Mouse (Mus musculus) left cerebral cortex, postnatal 36 days (tissue): Measurements from ENCODE around the gene Mier3. TPM values are rescaled to one million over a fixed set of nuclear protein-coding genes. Genes with fewer than 3 reads are reported as not detected.
"Not testable (repeated sequence)": the region's sequence is repeated elsewhere in the genome, so short reads cannot be mapped to it uniquely, and the experiment has no call there.

Experiments used
- DNase-seq, 2 experiments: peaks; one replicate each; pipeline ENCODE4 v3.0.0; 2021 to 2022; ENCODE audit warnings: low spot score in 2 of 2, mixed read lengths in 1 of 2
- intact Hi-C: fragments of 180-260 bp; cut with DNase I; formaldehyde crosslinking; loops from one replicate; pipeline ENCODE4 v1.15.1; 2025
- total RNA-seq, 2 experiments: library from RNA; stranded (reverse); gene quantifications; 2 replicates each; pipeline ENCODE4 v1.2.3; 2021

Gene Mier3
- total RNA-seq, 2 experiments from 2014 or later, result 22.4 to 25.0 TPM

DNA sequence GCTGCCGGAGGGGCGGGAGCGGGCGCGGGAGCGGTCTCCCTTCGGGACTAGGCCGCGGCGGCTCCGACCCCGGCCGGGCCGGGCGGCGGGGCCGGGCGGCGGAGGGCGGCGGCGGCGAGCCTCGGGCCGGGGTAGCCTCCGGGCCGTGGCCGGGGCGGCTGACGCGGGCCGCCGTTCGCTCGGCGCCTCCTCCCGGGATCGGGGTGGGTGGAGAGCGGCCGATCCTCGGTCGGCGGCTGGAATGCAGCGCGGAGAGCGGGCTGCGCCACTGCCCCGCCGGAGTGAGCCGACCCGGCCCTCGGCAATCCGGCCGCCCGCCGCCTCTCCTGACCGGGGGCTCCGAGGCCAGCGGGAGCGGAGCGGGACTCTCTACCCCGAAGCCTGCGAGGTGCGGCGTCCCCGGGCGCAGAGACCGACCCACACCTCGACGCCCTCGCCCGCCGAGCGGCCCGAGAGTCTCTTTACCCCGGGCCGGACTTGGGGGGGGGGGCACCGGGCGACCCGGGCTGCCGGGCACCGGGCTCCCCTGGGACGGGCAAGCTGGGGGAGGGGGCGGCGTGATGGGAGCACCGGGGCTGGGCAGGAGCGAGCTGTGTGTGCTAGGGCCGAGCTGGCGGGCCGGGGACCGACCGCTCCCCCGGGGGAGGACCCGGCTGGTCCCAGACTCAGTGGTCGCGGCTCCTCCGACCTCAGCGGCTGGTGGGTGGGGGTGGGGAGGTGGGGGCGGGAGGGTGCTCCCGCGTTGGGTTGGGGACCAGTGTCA is 5.9 kb downstream of the Mier3 start:
- intact Hi-C loops, result loop anchor here (5.0 kb wide), 1 partner anchor 199 kb away; no protein-coding TSS in a partner anchor
- no peak for DNase-seq

DNA sequence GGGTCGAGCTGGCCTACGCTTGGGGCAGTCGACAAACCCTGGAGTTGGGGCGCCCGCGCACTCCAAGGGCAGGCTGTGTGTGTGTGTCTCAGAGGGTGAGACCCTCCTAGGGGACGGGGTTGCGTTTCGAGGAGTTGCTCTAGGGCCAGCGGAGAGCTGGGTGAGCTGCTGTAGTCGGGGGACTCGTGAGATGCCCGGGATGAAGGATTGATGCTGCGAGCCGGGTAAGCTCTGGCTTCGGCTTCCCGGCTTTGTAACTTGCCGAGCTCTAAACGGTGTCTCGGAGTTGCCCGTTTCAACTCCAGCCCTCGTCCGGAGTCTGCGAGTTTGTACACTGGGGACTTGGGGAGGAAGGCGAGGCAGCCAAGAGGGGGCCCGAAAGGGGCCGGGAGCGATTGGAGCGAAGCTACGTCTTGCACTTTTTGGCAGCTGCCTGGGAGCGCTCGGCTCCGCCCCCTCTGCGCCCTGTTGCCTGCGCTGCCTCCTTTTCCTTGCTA is 6.6 kb downstream of the Mier3 start:
- intact Hi-C loops, result loop anchor here (5.0 kb wide), 1 partner anchor 200 kb away; no protein-coding TSS in a partner anchor
- peak; percentile 33 to 62 for DNase-seq

DNA sequence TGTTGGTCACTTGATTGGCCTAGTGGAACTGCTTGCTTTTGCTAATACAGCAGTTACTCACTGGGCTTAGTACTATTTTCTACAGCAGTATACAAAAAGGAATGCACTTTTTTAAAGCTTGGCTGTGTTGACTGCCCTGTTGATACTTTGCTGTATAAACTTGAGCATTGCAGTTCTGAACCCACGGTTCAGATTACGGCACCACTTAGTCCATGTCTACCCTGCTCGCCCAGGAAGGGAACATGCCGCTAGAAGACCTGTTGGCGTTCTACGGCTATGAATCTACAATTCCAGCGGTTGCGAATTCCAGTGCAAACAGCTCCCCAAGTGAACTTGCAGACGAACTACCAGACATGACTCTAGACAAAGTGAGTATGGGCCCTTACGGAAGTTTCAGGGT is 22.6 kb downstream of the Mier3 start:
- intact Hi-C loops, result no loop called here
- no peak for DNase-seq

DNA sequence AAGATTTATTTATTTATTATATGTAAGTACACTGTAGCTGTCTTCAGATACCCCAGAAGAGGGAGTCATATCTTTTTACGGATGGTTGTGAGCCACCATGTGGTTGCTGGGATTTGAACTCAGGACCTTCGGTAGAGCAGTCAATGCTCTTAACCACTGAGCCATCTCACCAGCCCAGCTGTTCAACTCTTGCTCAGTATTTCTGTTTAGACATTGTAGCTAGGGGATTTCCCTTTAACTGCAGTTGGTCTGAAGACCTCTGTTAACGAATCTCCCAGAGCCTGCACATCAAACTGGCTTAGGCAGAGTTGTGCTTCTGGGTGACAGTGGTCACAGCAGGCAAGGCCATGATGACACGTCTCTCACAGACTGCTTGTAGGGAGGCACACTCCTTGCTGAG is 23.2 kb downstream of the Mier3 start:
- DNase-seq, intact Hi-C loops: not testable (repeated sequence)

DNA sequence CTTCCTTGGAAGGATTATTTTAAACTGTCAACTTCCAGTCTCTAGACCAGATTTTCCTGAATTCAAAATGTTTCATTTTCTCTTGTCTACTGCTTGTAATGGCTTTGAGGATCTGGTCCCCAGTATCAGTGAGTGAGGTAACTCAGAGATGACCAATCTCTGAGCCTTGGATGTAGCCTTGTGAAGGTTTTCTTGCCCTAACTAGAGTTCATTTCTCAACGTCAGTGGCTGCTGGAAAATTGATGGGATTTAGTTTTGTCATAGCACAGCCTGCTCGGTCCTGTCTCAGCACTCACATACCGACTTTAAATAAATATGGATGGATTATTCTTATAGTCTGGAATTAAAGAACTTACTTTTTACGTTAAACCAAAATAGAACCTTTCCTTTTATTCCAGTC is 29.8 kb downstream of the Mier3 start:
- intact Hi-C loops, result no loop called here
- no peak for DNase-seq

DNA sequence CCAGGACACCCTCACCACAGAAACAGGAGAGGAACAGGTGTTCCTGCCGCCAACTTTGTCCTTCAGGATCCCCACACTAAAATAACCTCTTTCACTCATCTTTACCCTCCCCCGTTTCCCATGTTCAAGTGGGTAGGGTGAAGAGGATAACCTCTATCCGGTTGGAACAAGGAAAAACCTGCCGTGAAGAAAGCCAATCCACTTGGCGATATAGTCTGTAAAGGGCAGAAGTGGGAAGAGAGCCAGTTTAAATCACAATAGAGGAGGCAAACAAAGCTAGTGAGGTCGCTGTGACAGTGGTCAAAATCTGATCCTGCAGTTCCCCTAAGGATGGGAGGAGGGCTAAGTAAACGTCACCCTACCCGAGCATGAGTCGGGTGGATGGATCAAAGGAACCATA is 38.9 kb downstream of the Mier3 start:
- DNase-seq, result no peak
- intact Hi-C loops, result no loop called here

DNA sequence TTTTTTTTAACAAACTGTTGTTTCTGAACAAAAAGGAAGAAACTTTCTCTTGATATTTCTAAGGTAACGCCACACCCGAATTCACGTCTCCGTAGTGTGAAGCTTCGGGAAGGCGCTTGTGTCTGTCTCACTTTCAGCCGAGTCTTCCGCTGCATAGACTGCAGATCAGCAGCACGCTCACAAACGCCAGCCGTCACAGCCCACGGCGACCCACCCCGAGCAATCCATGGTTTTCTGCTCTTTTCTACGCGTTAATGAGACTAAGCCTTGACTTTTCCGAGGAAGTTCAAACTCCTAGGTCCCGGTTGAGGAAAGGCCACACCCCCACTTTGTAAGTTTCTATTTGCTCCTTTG is 44.0 kb downstream of the Mier3 start:
- intact Hi-C loops, result loop anchor here (5.0 kb wide), 3 partner anchors 232 to 1332 kb away; partner anchors contain the start of gene Gpbp1

DNA sequence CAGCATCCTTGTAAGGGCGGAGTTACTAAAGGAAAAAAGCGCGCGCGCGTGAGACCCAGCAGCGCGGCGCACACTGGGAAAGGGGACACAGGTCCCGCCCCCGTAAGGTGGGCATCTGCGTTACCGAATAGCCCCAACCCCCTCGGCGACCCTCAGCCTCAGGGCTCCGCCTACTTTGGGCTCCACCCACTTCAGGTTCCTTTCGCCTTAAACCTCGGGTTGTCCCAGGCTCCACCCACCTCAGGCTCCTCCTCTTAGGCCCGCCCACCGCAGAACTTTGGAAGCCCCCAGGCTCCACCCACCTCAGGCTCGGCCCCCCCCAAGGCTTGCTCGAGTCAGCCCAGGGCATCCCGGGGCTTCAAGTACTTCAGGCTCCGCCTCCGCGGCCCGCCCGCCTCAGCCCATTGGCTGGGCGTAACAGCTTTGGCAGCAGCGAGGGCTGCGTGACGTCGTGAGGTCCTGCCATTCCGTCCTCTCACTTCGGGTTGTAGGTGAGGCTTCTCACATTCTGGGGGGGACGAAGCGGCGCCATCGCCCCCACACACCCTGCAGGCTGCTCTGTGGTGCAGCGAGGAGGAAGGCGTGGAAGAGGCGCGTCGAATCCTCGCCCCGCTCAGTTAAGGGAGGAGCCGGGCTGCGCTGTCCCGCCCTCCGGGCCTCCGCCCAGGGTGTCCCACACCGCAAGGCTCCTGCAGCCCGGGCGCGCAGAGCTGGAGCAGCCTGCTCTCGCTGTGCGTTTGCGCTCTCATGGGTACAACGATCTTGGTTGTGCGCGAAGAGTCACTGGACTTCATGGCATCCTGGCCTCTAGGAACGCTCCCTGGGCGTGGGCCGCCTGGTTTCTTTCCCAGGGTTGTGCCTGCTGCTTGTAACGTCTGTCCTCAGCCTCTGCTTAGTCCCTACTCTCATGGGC is 44.6 kb downstream of the Mier3 start:
- DNase-seq, result peak; percentile 91 to 94
- intact Hi-C loops, result loop anchor here (5.0 kb wide), 3 partner anchors 233 to 1333 kb away; partner anchors contain the start of gene Gpbp1

More for the DNA sequence above, 44.0 kb downstream of the Mier3 start:
- no peak for DNase-seq

DNA sequence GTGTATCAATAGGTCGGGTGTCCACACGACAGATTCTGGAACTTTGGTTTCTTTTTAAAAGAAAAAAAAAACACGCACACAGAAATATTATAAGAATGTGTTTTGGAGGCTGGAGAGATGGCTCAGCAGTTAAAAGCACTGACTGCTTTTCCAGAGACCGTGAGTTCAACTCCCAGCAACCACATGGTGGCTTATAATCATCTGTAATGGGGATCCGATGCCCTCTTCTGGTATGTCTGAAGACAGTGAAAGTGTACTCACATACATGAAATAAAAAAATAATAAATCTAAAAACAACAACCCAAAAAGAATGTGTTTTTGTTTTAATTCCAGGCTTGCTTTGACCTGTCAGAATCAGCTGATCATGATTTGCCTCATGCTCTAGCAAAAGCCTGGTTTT is 46.1 kb downstream of the Mier3 start:
- no peak for DNase-seq
- intact Hi-C loops, result loop anchor here (5.0 kb wide), 3 partner anchors 235 to 1335 kb away; partner anchors contain the start of gene Gpbp1

DNA sequence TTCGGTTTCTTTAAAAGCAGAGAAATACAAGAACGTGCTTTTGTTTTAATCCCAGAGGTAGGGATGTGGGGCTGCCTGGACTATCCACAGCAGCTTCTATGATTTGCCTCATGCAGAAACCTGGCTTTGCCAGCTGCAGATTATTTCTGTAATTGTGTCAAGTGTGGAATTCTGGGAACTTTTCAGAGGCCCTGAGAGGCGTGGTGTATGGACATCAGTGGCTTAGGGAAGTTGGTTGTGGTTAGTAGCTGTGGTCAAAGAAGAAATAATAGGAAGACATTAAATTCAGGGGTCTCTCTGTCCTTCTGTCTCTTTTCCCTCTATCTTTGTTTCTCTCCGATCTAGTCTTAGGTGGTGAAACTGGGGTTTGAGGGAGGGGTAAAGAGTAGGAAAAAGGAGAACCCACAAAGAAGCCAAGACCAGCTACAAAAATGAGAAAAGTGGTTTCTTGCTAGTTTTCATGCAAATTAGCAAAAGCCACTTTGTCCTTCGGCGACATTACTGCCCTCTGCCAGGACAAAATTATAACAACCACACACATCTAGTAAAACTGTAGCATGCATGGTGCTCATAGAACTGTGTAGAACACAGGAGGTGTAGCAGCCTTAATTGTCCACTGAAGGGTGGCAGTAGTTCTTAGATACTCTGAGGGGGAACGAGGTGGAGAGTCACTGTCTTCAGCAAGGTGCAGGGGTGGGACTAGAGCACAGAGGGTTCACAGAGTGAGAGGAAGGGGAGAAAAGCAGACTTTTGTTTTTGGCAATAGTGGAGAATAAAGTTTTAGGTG is 60.6 kb downstream of the Mier3 start:
- intact Hi-C loops, result loop anchor here (5.0 kb wide), 1 partner anchor 279 kb away; no protein-coding TSS in a partner anchor
- no peak for DNase-seq

DNA sequence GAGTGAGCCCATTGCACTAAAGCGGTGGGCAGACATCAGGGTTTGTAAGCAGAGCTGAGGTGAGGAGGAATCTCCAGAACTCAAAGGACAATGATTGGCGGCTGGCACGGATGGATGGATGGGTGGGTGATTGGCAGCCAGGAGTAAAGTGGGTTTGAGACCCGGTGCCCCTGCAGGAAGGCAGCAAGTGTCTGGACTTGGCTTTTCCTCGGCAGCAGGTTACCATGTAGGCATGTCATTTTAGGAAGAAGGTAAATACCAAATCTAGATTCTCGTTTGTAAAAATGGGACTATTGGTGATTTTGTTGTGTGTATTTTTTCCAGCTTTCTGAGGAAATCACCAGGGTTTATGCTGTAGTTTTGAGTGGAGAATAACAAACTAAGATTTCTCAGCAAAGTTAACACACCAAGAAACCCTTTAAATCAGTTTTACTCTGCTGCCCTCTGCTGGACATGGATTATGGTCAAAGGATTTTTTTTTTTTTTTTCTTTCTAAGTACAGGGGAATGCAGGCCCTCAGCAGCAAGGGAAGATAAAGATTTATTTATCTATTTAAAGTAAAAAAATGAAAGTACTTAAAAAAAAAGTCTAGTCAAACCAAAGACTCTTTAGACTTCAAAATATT is 61.3 kb downstream of the Mier3 start:
- no peak for DNase-seq
- intact Hi-C loops, result loop anchor here (5.0 kb wide), 1 partner anchor 280 kb away; no protein-coding TSS in a partner anchor

DNA sequence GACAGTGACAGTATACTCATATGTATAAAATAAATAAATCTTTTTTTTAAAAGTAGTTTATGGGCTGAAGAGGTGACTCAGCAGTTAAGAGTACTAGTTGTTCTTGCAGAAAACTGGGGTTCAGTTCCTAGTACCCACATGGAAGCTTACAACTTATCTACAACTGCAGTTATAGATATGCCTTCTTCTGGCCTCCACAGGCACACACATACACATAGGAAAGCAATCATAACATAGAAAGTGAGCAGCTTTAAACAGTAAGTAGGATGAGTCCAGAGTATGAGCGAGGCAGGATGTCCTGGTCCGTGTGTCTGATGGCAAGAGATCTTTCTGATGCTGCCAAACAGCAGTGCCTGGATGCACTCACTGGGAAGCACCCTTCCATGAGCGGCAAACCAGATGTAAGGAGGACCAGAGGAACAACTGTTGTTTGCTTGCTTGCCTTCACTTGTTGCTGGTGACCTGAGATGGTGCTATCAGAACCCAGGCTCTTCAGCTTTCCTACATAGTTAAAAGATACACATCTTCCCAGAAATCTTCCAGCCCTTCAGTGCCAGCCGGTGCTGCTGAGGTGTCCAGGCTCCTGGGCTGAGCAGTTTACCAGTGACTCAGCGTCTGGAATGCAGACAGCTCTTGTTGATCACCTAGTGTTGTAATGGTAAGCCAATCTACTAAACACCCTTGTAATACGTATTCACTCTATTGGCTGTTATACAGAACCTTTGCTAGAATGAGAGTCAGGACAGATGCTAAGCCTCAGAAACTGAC is 63.6 kb downstream of the Mier3 start:
- DNase-seq, result no peak

DNA sequence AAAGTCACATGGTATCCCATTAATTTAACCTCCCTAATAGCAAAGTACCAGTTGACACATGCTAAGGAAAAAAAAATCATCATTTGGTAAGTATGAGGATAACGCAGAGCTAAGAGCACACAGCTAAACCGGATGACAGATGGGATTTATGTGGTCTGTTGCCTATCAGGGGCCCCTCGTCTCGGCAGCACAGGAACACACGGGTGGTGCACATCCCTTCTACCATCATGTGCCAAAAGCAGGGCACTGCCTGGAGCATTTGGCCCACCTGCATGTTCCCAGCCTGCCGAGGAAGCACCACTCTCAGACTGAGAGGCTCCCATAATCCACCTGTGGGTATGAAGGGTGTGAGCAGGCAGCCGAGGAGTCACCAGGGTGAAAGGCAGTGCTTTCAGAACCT is 64.4 kb downstream of the Mier3 start:
- intact Hi-C loops, result no loop called here

More for the DNA sequence above, 63.6 kb downstream of the Mier3 start:
- intact Hi-C loops, result loop anchor here (5.0 kb wide), 1 partner anchor 282 kb away; no protein-coding TSS in a partner anchor

DNA sequence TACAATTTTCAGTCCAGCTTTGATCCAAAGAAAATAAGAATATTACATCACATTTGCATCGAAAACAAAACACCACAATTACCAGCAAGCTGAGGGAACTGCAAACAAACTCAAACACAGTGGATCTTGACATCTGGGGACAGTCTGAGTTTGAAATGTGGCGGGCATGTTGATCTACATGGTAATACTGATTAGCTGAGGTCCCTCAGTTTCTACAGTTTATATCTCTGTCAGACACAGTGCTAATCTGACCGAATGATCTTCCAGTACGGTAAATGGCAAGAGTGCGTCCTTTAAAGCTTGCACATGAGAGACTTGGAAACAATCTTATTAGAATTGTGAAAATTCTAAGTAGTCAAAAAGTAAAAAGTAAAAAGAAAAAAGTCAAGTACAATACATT is 66.1 kb downstream of the Mier3 start:
- intact Hi-C loops, result no loop called here
- no peak for DNase-seq

More for the DNA sequence above, 64.4 kb downstream of the Mier3 start:
- DNase-seq, result no peak

DNA sequence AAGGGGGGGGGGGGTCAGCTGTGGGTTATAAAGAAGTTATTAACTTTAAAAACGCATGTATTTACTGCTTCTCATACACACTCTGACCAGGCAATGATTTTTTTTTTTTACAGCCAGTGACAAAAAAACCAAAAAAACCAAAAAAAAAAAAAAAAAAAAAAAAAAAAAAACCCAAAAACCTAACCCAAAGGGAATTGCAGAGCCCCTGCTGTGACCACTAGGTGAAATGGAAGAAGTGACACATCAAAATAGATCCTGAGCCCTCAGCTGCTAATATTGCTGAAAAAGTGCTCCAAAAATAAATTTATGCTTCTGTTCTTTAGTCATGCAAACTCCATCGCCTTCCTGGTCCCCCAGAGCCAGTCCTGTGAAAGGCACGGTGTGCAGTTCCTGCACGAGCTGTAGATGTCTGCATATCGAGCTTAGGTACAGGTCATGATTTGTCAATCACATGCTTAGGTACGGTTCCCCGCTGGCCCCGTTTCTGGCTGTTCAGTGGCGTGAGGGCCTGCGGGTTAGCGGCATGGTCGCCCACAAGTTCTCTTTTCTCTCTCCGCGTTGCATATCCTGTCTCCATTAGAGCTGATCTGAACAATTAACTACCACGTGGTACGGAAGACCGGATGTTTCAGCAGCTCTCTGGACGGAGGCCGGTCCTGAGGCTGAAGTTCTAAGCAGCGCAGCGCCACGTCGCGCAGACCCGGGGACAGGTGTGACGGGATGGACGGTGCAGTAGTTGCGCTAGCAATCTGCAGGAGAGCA is 67.7 kb downstream of the Mier3 start:
- intact Hi-C loops, result no loop called here
- no peak for DNase-seq

DNA sequence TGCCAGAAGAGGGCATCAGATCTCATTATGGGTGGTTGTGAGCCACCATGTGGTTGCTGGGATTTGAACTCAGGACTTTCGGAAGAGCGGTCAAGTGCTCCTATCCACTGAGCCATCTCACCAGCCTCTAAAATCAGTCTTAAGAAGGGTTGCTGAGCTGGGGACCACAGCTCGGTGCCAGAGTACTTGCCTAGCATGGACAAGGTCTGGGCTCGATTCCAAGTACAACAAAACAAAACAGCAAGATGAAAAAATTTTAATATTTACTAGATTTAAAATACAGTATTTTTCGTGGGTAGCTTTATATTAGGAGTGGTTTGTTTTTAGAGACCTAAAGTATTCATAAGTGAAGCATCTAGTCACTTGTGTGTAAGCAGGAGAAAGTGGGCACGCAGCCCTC is 72.5 kb downstream of the Mier3 start:
- no peak for DNase-seq
- intact Hi-C loops, result no loop called here

DNA sequence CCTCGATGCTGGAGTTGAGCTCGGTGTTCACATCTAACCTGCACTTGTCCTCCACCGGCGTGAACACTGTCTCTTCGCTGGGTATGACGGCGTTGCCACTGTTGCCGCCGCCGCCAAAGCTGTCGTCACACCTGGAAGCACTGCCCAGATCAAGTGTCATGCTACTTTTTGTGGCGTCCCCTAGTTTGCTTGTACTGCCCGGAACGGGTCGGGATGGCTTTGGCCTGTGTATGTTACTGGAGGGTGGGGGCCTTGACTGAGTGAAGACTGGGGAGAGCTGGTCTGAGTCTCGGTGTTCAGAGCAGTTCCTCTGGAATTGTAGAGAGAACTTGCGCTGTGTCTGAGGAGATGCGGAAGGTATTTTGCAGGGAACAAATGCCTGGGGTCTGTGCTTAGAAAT is 74.6 kb downstream of the Mier3 start:
- DNase-seq, result no peak
- intact Hi-C loops, result no loop called here
